Mouse (Mus musculus): ENCODE measurements around the gene Adarb1.

DNA sequence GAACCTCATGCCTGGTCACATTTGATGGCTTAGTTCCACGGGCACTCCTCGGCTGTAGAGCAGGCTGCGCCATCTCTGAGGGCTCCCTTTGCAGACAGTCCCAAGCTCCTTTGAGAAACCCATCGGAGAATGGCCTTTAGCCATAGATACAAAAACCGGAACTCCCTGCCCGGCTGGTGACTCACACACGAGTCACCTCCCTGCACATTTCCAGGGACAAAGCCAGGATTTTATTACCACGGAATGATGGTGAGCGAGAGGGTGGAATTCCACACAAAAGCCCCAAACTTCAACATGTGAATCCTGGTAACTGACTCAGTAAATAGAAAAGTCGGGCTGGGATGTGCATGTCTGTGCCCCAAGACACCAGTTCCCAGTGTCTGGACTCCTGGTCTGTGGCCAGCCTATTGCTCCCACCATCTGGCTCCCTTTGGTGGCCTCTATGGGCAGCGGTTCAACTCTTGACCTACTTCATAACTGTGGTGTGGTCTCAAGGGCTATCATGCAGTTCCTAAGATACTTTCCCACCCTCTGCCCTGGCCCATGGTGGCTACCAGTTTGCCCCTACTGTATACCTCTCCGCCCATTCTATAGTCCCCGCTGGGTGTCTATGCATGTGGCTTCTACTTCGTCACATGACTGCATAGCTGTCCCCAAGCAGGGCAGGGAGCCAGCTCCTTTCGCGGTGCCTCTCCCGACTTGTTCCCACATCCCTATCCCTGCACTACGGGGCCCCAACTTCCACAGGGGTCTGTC lies 166.1 kb downstream of the Adarb1 start:
- TF ChIP-seq CTCF (IDR thresholded peaks at IDR 0.05) = peak; percentile 19; the same call in 1 of the 2 replicates
- TF ChIP-seq EP300 (IDR thresholded peaks at IDR 0.05) = no peak

Data from lung, postnatal 0 days (tissue).